Mouse (Mus musculus) embryonic fibroblast, embryonic 13.5 days (primary cell): Measurements from ENCODE around the gene Ess2.

Source experiments
- CTCF ChIP-seq: IDR thresholded peaks from 2 replicates; pipeline ENCODE4 v1.5.1; 2011; ENCODE audit warnings: mild to moderate bottlenecking, control low read depth, low read length, moderate library complexity, borderline replicate concordance; ENCODE audit not compliant: insufficient read depth
- POLR2A ChIP-seq: IDR thresholded peaks from 2 replicates; pipeline ENCODE4 v1.6.1; 2011; ENCODE audit warnings: low read depth, mild to moderate bottlenecking, control low read depth, low read length, moderate library complexity

- TF ChIP-seq CTCF: no peak
- no peak for TF ChIP-seq POLR2A
These were observed 22.7 kb upstream of the Ess2 start for GRCm38 (mm10) chr16:17933594-17934444.
